Mouse (Mus musculus) lung, postnatal 0 days (tissue): ENCODE measurements at regions not wholly inside any gene's neighbourhood (a gene's known extent, or its start where the extent isn't known, plus 50 kb on each side); places are given as distances from the start of the nearest gene placed in this dataset.

Experiments
- ATAC-seq: fragments of 200-750 bp; cut with Nextera tagmentation; 2 replicates; pipeline ENCODE4 v1.8.0; 2017; ENCODE audit warnings: moderate library complexity
- DNase-seq: peaks from one replicate; pipeline ENCODE4 v3.0.0-alpha.2; 2016; ENCODE audit warnings: low spot score
- H3K27ac ChIP-seq: fragments of 300-500 bp; sonication (generic); 2 replicates; pipeline ENCODE4 v1.5.1; 2014; ENCODE audit warnings: antibody characterized with exemption, mild to moderate bottlenecking, low read length, mixed read lengths
- H3K27me3 ChIP-seq: fragments of 300-500 bp; sonication (generic); replicated peaks from 2 replicates; pipeline ENCODE4 v1.6.1; 2014; ENCODE audit warnings: low read length, mixed read lengths; ENCODE audit not compliant: insufficient read depth
- H3K36me3 ChIP-seq: fragments of 300-500 bp; sonication (generic); 2 replicates; pipeline ENCODE4 v1.6.1; 2014; ENCODE audit warnings: low read length, mixed read lengths; ENCODE audit not compliant: insufficient read depth
- H3K4me1 ChIP-seq: fragments of 300-500 bp; sonication (generic); 2 replicates; pipeline ENCODE4 v1.6.1; 2014; ENCODE audit warnings: antibody characterized with exemption, low read depth, low read length, mixed read lengths; ENCODE audit not compliant: insufficient read depth
- H3K4me2 ChIP-seq: fragments of 300-500 bp; sonication (generic); replicated peaks from 2 replicates; pipeline ENCODE4 v1.6.1; 2014; ENCODE audit warnings: low read depth, mild to moderate bottlenecking, low read length, moderate library complexity, mixed read lengths
- H3K4me3 ChIP-seq: fragments of 300-500 bp; sonication (generic); 2 replicates; pipeline ENCODE4 v1.5.1; 2014; ENCODE audit warnings: low read depth, low read length
- H3K9ac ChIP-seq: fragments of 300-500 bp; sonication (generic); replicated peaks from 2 replicates; pipeline ENCODE4 v1.6.1; 2014; ENCODE audit warnings: low read depth, mild to moderate bottlenecking
- H3K9me3 ChIP-seq: fragments of 300-500 bp; sonication (generic); 2 replicates; pipeline ENCODE4 v1.6.1; 2016; ENCODE audit warnings: low read length, mixed read lengths
- CTCF ChIP-seq: IDR thresholded peaks from 2 replicates; pipeline ENCODE4 v1.5.1; 2016; ENCODE audit warnings: antibody characterized with exemption, mild to moderate bottlenecking
- EP300 ChIP-seq: IDR thresholded peaks from 2 replicates; pipeline ENCODE4 v1.6.1; 2016; ENCODE audit warnings: antibody characterized with exemption, mild to moderate bottlenecking, control low read depth
- WGBS: fragments of 180-500 bp; shearing (Covaris S2); extraction: QIAGEN DNeasy Blood & Tissue Kit; methylation state at CpG from one replicate; pipeline ENCODE4 v1.1.7; 2014; 5-methylcytosine and 5-hydroxymethylcytosine counted together

DNA sequence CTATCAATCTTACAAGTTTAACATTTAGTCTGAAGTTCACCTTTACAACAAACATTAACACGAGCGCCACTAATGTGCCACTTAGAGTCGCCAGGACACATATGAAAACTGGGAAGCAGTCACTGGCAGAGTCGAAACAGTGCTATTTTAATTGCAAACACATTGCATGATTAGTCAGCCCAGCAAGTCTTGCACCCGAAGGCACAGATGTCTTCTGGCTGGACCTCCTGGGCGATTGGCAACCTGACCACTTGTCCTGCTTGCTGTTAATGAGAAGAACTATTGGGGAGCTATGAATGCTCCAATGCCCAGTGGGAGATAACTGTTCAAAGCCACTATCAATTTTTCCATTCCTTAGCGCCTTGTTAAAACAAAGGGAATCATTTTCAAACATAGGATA, 547.0 kb downstream of the Etv1 start:
- Histone ChIP-seq H3K9ac (no peak overlapping the region), H3K4me1 (no peaks in the 10 kb centered on the region), H3K36me3 (no peaks in the 10 kb centered on the region), H3K27ac (no peak overlapping the region), H3K4me2 (no peak overlapping the region), H3K4me3 (no peak overlapping the region), H3K9me3 (no peaks in the 10 kb centered on the region), H3K27me3 (no peaks in the 10 kb centered on the region)
- WGBS, result 74% methylated on average over 7 of the region's 7 CpGs
- DNase-seq (no peak), ATAC-seq (no peak)
- TF ChIP-seq EP300 (no peak), CTCF (no peak)

DNA sequence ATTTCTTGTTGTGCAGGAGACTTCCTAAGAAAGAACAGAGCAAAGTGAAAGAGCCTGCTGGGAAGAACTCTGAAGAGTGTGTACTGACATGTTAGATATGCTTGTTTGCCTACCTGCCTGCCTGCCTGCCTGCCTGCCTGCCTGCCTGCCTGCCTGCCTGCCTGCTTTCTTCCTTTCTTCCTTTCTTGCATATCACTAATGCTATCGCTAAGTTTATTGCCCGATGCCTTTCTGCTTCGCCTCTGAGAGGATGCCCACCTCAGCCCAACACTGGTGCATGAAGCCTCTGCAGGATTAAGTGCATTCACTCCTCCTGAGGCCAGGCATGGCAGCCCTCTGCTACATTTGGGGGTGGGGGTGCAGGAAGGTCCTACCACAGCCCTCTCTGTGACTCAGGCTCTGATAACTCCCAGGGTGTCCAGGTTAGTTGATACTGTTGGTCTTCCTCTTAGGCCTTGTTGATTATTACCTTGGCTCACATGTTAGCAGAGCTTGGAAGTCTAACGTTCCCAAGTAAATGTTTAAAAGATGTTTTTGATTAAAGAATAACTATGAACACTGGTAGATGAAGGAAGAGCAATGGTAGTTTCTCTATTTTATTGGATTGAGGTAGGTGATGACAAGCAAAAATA, 547.6 kb downstream of the Etv1 start:
- Histone ChIP-seq H3K4me3 (no peak overlapping the region), H3K36me3 (no peaks in the 10 kb centered on the region), H3K27me3 (no peaks in the 10 kb centered on the region), H3K9ac (no peak overlapping the region), H3K4me1 (no peaks in the 10 kb centered on the region), H3K9me3 (no peaks in the 10 kb centered on the region), H3K27ac (no peak overlapping the region), H3K4me2 (no peak overlapping the region)
- no peak for ATAC-seq
- TF ChIP-seq EP300, result no peak
- TF ChIP-seq CTCF, result no peak
- 69% methylated on average over 4 of the region's 4 CpGs for WGBS
- no peak for DNase-seq

DNA sequence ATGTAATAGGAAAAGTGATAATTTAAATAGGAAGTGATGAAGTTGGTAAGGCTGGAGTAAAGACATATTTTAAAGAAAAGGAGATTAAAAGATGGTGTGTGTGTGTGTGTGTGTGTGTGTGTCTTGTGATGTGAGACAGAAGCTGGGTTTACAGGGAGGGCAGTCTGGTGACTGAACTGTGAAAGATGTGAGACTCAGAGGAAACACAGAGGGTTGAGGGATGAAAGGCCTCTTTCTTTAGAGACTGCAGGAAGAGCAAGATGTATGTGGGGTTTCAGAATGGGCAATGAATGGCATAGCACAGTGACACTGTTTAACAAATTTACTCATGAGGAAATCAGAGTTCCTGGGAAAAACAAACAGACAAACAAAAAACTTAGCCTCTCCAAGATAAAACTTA, 549.2 kb downstream of the Etv1 start:
- H3K4me1 ChIP-seq, result no peaks in the 10 kb centered on the region
- TF ChIP-seq CTCF (no peak), EP300 (no peak)
- no peak overlapping the region for H3K27ac ChIP-seq
- H3K9me3 ChIP-seq, result no peaks in the 10 kb centered on the region
- no peak for ATAC-seq
- H3K27me3 ChIP-seq, result no peaks in the 10 kb centered on the region
- no peak overlapping the region for H3K4me3 ChIP-seq
- no peak for DNase-seq
- H3K4me2 ChIP-seq, result no peak overlapping the region
- H3K9ac ChIP-seq, result no peak overlapping the region
- H3K36me3 ChIP-seq, result no peaks in the 10 kb centered on the region

DNA sequence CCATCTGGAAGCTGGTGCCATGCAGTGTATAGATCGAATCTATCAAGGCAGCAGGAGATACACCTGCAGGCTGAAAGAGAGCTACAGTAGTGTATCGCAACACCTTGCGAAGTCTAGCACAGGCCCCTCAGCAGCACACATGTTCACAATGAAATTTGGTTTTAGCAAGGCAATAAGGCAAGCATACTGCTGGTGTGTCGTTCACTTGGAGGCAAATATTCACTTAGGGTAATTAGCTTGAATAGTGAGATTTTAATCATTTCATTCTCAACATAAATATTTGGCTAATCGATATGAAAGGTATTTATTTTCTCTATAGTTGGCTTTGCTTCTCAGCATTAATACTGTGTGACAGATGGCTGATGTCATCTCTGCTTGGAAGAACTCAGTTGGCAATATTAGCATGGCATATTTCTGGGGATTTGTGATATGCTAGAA, 559.9 kb downstream of the Etv1 start:
- H3K4me1 ChIP-seq, result no peaks in the 10 kb centered on the region
- no peaks in the 10 kb centered on the region for H3K36me3 ChIP-seq
- H3K9me3 ChIP-seq, result no peaks in the 10 kb centered on the region
- WGBS, result 73% methylated on average over 5 of the region's 5 CpGs
- no peak overlapping the region for H3K4me2 ChIP-seq
- TF ChIP-seq EP300 (no peak), CTCF (no peak)
- ATAC-seq, result no peak
- no peaks in the 10 kb centered on the region for H3K27me3 ChIP-seq
- DNase-seq, result no peak
- no peak overlapping the region for H3K27ac ChIP-seq
- no peak overlapping the region for H3K9ac ChIP-seq
- H3K4me3 ChIP-seq, result no peak overlapping the region

DNA sequence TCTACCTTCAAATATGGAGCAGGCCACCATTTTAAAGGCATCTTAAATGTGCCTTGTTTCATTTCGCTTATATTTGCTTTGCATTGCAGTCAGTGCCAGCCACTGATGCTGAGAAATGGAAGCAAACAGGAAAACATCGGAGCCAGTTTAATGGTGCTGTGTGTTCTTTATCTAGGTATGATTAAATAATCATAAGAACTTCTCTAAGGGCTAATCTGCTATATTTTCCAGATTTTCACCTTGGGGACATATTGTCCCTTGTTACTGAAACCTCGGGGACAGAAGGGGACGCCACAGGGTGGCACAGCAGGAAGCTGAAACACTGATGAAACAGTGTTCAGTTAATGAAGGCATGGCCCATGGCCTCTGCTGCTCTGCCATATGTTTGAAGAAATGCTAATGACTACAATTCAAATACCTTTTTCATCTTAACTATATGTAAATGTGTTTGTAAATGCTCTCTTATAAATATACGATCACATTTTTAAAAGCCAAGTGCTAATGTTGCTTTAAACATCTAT, 562.6 kb downstream of the Etv1 start:
- H3K36me3 ChIP-seq, result no peaks in the 10 kb centered on the region
- no peak overlapping the region for H3K4me3 ChIP-seq
- no peak overlapping the region for H3K27ac ChIP-seq
- H3K9me3 ChIP-seq, result no peaks in the 10 kb centered on the region
- TF ChIP-seq CTCF (no peak), EP300 (no peak)
- H3K4me2 ChIP-seq, result no peak overlapping the region
- H3K27me3 ChIP-seq, result no peaks in the 10 kb centered on the region
- 89% methylated on average over 5 of the region's 5 CpGs for WGBS
- H3K9ac ChIP-seq, result no peak overlapping the region
- ATAC-seq (no peak), DNase-seq (no peak)
- no peaks in the 10 kb centered on the region for H3K4me1 ChIP-seq

DNA sequence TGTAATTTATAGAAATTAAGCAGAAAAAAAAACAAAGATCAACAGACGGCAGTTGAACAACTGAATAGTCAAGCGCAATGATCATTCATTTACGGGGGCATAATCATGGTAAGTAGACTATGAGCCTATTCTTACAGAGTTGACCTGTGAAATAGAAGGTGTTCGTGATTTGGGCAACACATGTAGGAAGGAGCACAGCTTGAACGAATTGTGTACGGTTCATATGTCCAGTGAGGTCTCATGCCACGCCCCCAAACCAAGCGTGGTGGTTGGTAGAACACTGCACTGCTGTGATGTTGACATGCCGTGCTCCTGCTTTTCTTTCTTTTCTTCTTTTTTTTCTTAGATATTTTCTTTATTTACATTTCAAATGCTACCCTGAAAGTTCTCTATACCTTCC, 563.1 kb downstream of the Etv1 start:
- H3K27ac ChIP-seq, result no peak overlapping the region
- no peak for DNase-seq
- no peak overlapping the region for H3K4me2 ChIP-seq
- no peaks in the 10 kb centered on the region for H3K36me3 ChIP-seq
- 85% methylated on average over 9 of the region's 9 CpGs for WGBS
- no peak for TF ChIP-seq CTCF
- TF ChIP-seq EP300, result no peak
- H3K27me3 ChIP-seq, result no peaks in the 10 kb centered on the region
- no peak overlapping the region for H3K9ac ChIP-seq
- no peaks in the 10 kb centered on the region for H3K4me1 ChIP-seq
- ATAC-seq, result no peak
- no peak overlapping the region for H3K4me3 ChIP-seq
- H3K9me3 ChIP-seq, result no peaks in the 10 kb centered on the region
